In the genomic region with DNA sequence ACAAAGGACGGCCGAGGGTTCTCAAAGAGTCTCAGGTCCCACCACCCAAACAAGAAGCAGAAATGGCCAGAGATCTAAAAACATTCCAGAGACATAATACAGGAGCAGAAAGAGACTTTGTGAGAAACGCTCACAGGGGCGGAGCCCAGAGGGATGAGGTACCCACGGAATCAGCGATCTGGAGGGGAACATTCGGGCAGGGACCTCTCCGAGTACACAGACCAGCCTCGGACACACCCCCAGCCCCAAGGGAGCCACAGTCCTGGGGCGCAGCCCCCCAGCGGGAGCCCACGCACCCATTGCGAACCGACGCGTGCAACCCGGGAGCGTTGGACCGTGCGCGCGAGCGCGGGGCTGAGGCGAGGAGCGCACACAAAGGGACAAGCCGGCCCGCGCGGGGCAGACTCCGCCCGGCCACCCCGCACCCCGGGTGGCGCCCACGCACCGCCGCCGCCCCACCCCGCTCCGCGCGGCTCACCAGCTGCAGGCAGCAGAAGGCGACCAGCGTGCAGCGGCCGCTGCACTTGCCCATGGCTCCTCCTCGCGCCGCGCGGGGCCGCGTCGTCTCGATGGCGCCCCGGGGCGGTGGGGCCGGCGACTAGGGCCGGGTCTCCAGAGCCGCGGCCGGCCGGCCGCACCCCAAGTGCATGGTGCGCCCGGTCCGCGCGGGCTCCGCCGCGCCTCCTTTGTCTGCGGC, we compare ENCODE assay signal across 8 mouse cellular contexts. TPM values are rescaled to one million over a fixed set of nuclear protein-coding genes. Genes with fewer than 3 reads are reported as not detected.
DNase-seq lines count a peak whose midpoint lies in the region; ATAC-seq lines count a peak whose summit lies in the region.

No protein-coding gene starts in this region.

- ATAC-seq in megakaryocyte, adult 5-6 weeks (ENCODE audit: poor library complexity, severe bottlenecking): no peak
- peak; percentile 67 for ATAC-seq in neural tube, embryonic 11.5 days (ENCODE audit: insufficient read depth, low FRiP score, low TSS enrichment)

- WGBS in forebrain, embryonic 10.5 days: under 1% methylated on average over 74 of the region's 76 CpGs
- WGBS in neural tube, embryonic 11.5 days: 0% methylated on average over 65 of the region's 76 CpGs

- H3K4me2 ChIP-seq in neural tube, embryonic 11.5 days (ENCODE audit: low read depth): peak overlapping the region; percentile 84

- H3K4me3 ChIP-seq in megakaryocyte, embryonic 14.5 days (replicated peaks): peak overlapping the region; percentile 91
- H3K4me3 ChIP-seq in forebrain, embryonic 10.5 days: peak overlapping the region; percentile 96
- H3K4me3 ChIP-seq in neural tube, embryonic 11.5 days (ENCODE audit: low read depth, low read length): peak overlapping the region; percentile 89

- peak overlapping the region; percentile 96 for H3K9ac ChIP-seq in neural tube, embryonic 11.5 days (ENCODE audit: low read length)

- H3K27me3 ChIP-seq in megakaryocyte, embryonic 14.5 days (replicated peaks): peaks cover 79% of the 10 kb centered on the region
- H3K27me3 ChIP-seq in forebrain, embryonic 10.5 days (ENCODE audit: poor library complexity, severe bottlenecking): peaks cover 29% of the 10 kb centered on the region
- H3K27me3 ChIP-seq in neural tube, embryonic 11.5 days (ENCODE audit: control insufficient read depth, insufficient read depth, low read length): no peaks in the 10 kb centered on the region

- no peaks in the 10 kb centered on the region for H3K36me3 ChIP-seq in megakaryocyte, embryonic 14.5 days (replicated peaks; ENCODE audit: low read length)
- H3K36me3 ChIP-seq in forebrain, embryonic 10.5 days (replicated peaks): 0 out of 2 replicates have a peak, but pooled peaks cover 2% of the 10 kb centered on the region
- no peaks in the 10 kb centered on the region for H3K36me3 ChIP-seq in neural tube, embryonic 11.5 days (ENCODE audit: control insufficient read depth, insufficient read depth, low read length)

- peak; percentile 65 for DNase-seq in adrenal gland, adult 2 months
- no peak for DNase-seq in adrenal gland, adult 8-10 months
- DNase-seq in forebrain, embryonic 10.5 days (ENCODE audit: extremely low spot score, low spot score): no peak
- DNase-seq in kidney, postnatal 4 days: peak; percentile 50 to 68
- DNase-seq in neural tube, embryonic 11.5 days (ENCODE audit: low spot score): peak; percentile 56
- no peak for DNase-seq in layer of hippocampus, postnatal 25 days (ENCODE audit: extremely low spot score in 1 of 2, low spot score in 1 of 2)

- H3K9me3 ChIP-seq in megakaryocyte, embryonic 14.5 days: peaks cover 3% of the 10 kb centered on the region; the same call in 1 of the 2 replicates
- no peaks in the 10 kb centered on the region for H3K9me3 ChIP-seq in forebrain, embryonic 10.5 days
- H3K9me3 ChIP-seq in neural tube, embryonic 11.5 days (ENCODE audit: control insufficient read depth, low read length): no peaks in the 10 kb centered on the region

- peaks cover 47% of the 10 kb centered on the region for H3K4me1 ChIP-seq in megakaryocyte, embryonic 14.5 days
- peaks cover 63% of the 10 kb centered on the region for H3K4me1 ChIP-seq in forebrain, embryonic 10.5 days
- peaks cover 15% of the 10 kb centered on the region for H3K4me1 ChIP-seq in neural tube, embryonic 11.5 days (ENCODE audit: control insufficient read depth, insufficient read depth, low read length)

- peak overlapping the region; percentile 96 for H3K27ac ChIP-seq in forebrain, embryonic 10.5 days
- peak overlapping the region; percentile 84 for H3K27ac ChIP-seq in neural tube, embryonic 11.5 days (ENCODE audit: low read depth, low read length)

RNA-seq across cellular contexts. Expression of a gene that starts 0.5 kb away (rescaled TPM):
- total RNA-seq in adrenal gland, adult 2 months (2021): 10 to 100 TPM in 1 of 2 experiments, 1 to 10 TPM in 1; 4.4 to 15.1 TPM
- 24.3 and 24.6 TPM in 2 replicates for polyA plus RNA-seq in adrenal gland, adult 2 months (2012; rRNA removed)
- 10 to 100 TPM in 1 of 4 experiments, 1 to 10 TPM in 3; 5.3 to 15.1 (median 8.8) TPM for total RNA-seq in adrenal gland, adult 8-10 months (2022)
- not detected in 2 replicates for polyA plus RNA-seq in megakaryocyte, embryonic 14.5 days (2012; ENCODE audit: insufficient read depth, low replicate concordance)
- total RNA-seq in megakaryocyte, adult 5-6 weeks (2015): not detected in 2 replicates
- total RNA-seq in megakaryocyte, adult 5-6 weeks (2017): not detected in 2 replicates
- 4.1 and 4.5 TPM in 2 replicates for polyA plus RNA-seq in forebrain, embryonic 10.5 days (2016; fragmentation: Nextera tagmentation; extraction: Ambion mirVana)
- 19.1 and 21.0 TPM in 2 replicates for polyA plus RNA-seq in neural tube, embryonic 11.5 days (2014; fragmentation: Nextera tagmentation; extraction: Ambion mirVana)
- total RNA-seq in layer of hippocampus, postnatal 25 days (2021): 10 to 100 TPM; 37.1 to 47.1 TPM

Comparison
In these comparisons a context has a peak if more than half of its experiments do, and no peak if none do; other contexts are left out.
1. DNase-seq: peak in adrenal gland, adult 2 months (single experiment), kidney, postnatal 4 days (2 of 2) and neural tube, embryonic 11.5 days (single experiment); none in adrenal gland, adult 8-10 months (single experiment), forebrain, embryonic 10.5 days (single experiment) and layer of hippocampus, postnatal 25 days (0 of 2).
2. RNA of a gene that starts 0.5 kb away (total RNA-seq): 37.1 to 47.1 TPM in layer of hippocampus, postnatal 25 days, 4.4 to 15.1 TPM in adrenal gland, adult 2 months and 5.3 to 15.1 TPM in adrenal gland, adult 8-10 months; not detected in megakaryocyte, adult 5-6 weeks; every median in the first group is over 4 times any median in the second.
3. Peak in every context shown above with its lines, with median percentiles within 50 percentile points of each other: H3K4me3 ChIP-seq.